Mouse (Mus musculus): Measurements from ENCODE around the gene Grn. TPM values are rescaled to one million over a fixed set of nuclear protein-coding genes. Genes with fewer than 3 reads are reported as not detected.

Grn gene
- polyA plus RNA-seq, 2 experiments: 28.9 to 34.1 TPM

- no peak for TF ChIP-seq EP300 (IDR thresholded peaks at IDR 0.05; ENCODE audit: low read depth)
- ATAC-seq (ENCODE audit: insufficient read depth) (peak; percentile 42; the same call in 1 of the 2 replicates), DNase-seq (ENCODE audit: low read depth in 3 of 3, low spot score in 3 of 3) (no peak)
- Histone ChIP-seq H3K9me3 (ENCODE audit: control insufficient read depth, low read length) (no peaks in the 10 kb centered on the region), H3K27ac (no peak overlapping the region), H3K9ac (replicated peaks) (no peak overlapping the region), H3K27me3 (ENCODE audit: control insufficient read depth, insufficient read depth, low read length) (no peaks in the 10 kb centered on the region), H3K4me3 (ENCODE audit: insufficient read depth in 1 of 2, low read depth in 2 of 2, low read length in 2 of 2) (no peak overlapping the region), H3K36me3 (replicated peaks; ENCODE audit: control insufficient read depth, insufficient read depth, low read depth) (peaks cover 10% of the 10 kb centered on the region; the same call in 1 of the 2 replicates), H3K4me2 (ENCODE audit: low read depth) (no peak overlapping the region), H3K4me1 (replicated peaks; ENCODE audit: control insufficient read depth in 2 of 2, insufficient read depth in 2 of 2, low read length in 1 of 2) (peaks cover 7 to 19% of the 10 kb centered on the region in 2 experiments)
- 43% methylated on average over 3 of the region's 3 CpGs for WGBS (ENCODE audit: insufficient replicate concordance)
Measured at GRCm38 (mm10) chr11:102475027-102475426, 44.9 kb downstream of the Grn start.

GRCm38 (mm10) chr11:102478671-102479070 lies 48.6 kb downstream of the Grn start:
- Histone ChIP-seq H3K27me3 (ENCODE audit: control insufficient read depth, insufficient read depth, low read length) (no peaks in the 10 kb centered on the region), H3K4me3 (ENCODE audit: insufficient read depth in 1 of 2, low read depth in 2 of 2, low read length in 2 of 2) (no peak overlapping the region), H3K9me3 (ENCODE audit: control insufficient read depth, low read length) (no peaks in the 10 kb centered on the region), H3K4me2 (ENCODE audit: low read depth) (no peak overlapping the region), H3K27ac (no peak overlapping the region), H3K36me3 (replicated peaks; ENCODE audit: control insufficient read depth, insufficient read depth, low read depth) (peaks cover 29% of the 10 kb centered on the region), H3K4me1 (replicated peaks; ENCODE audit: control insufficient read depth in 2 of 2, insufficient read depth in 2 of 2, low read length in 1 of 2) (peaks cover 0 to 10% of the 10 kb centered on the region in 2 experiments; a peak in 2 of 4 replicates), H3K9ac (replicated peaks) (no peak overlapping the region)
- TF ChIP-seq EP300 (IDR thresholded peaks at IDR 0.05; ENCODE audit: low read depth) (no peak), CTCF (IDR thresholded peaks at IDR 0.05; ENCODE audit: low read depth) (no peak)
- DNase-seq (ENCODE audit: low read depth in 3 of 3, low spot score in 3 of 3): no peak
- WGBS (ENCODE audit: insufficient replicate concordance): 64% methylated on average over 3 of the region's 3 CpGs
- no peak for ATAC-seq (ENCODE audit: insufficient read depth)

- Histone ChIP-seq H3K4me3 (ENCODE audit: insufficient read depth in 1 of 2, low read depth in 2 of 2, low read length in 2 of 2) (no peak overlapping the region), H3K4me1 (replicated peaks; ENCODE audit: control insufficient read depth in 2 of 2, insufficient read depth in 2 of 2, low read length in 1 of 2) (peaks cover 0 to 10% of the 10 kb centered on the region in 2 experiments; a peak in 2 of 4 replicates), H3K36me3 (replicated peaks; ENCODE audit: control insufficient read depth, insufficient read depth, low read depth) (peaks cover 31% of the 10 kb centered on the region), H3K27ac (no peak overlapping the region), H3K9ac (replicated peaks) (no peak overlapping the region), H3K9me3 (ENCODE audit: control insufficient read depth, low read length) (no peaks in the 10 kb centered on the region), H3K27me3 (ENCODE audit: control insufficient read depth, insufficient read depth, low read length) (no peaks in the 10 kb centered on the region), H3K4me2 (ENCODE audit: low read depth) (no peak overlapping the region)
- DNase-seq (ENCODE audit: low read depth in 3 of 3, low spot score in 3 of 3): no peak
- 90% methylated on average over 23 of the region's 23 CpGs for WGBS (ENCODE audit: insufficient replicate concordance)
- TF ChIP-seq CTCF (IDR thresholded peaks at IDR 0.05; ENCODE audit: low read depth) (no peak), EP300 (IDR thresholded peaks at IDR 0.05; ENCODE audit: low read depth) (no peak)
- no peak for ATAC-seq (ENCODE audit: insufficient read depth)
Measured at GRCm38 (mm10) chr11:102479581-102479980, 49.5 kb downstream of the Grn start.

DNA sequence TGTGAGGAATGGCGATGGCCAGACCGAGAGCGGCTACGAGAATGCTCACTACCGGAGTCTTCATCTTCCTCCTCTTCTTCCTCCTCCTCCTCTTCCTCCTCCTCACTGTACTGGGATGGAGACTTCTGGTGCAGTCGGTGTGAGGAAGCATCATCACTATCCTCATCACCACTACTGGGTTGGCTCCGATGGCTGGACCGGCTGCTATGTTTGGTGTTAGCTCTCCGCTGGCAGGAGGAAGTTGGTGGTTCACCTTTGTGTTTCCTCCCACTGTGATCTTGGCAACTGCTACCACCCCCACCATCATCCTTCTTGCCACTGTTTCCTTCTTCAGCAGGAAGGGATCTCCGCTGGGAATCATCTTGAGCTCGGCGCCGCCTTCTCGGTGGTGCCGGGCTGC lies 50.0 kb downstream of the Grn start:
- Histone ChIP-seq H3K4me2 (ENCODE audit: low read depth) (no peak overlapping the region), H3K4me3 (ENCODE audit: insufficient read depth in 1 of 2, low read depth in 2 of 2, low read length in 2 of 2) (no peak overlapping the region), H3K27me3 (ENCODE audit: control insufficient read depth, insufficient read depth, low read length) (no peaks in the 10 kb centered on the region), H3K27ac (no peak overlapping the region), H3K36me3 (replicated peaks; ENCODE audit: control insufficient read depth, insufficient read depth, low read depth) (peaks cover 32% of the 10 kb centered on the region), H3K9me3 (ENCODE audit: control insufficient read depth, low read length) (no peaks in the 10 kb centered on the region), H3K4me1 (replicated peaks; ENCODE audit: control insufficient read depth in 2 of 2, insufficient read depth in 2 of 2, low read length in 1 of 2) (peaks cover 0 to 6% of the 10 kb centered on the region in 2 experiments; a peak in 2 of 4 replicates), H3K9ac (replicated peaks) (no peak overlapping the region)
- no peak for TF ChIP-seq CTCF (IDR thresholded peaks at IDR 0.05; ENCODE audit: low read depth)
- no peak for TF ChIP-seq EP300 (IDR thresholded peaks at IDR 0.05; ENCODE audit: low read depth)
- 92% methylated on average over 15 of the region's 15 CpGs for WGBS (ENCODE audit: insufficient replicate concordance)
- DNase-seq (ENCODE audit: low read depth in 3 of 3, low spot score in 3 of 3) (no peak), ATAC-seq (ENCODE audit: insufficient read depth) (no peak)

DNA sequence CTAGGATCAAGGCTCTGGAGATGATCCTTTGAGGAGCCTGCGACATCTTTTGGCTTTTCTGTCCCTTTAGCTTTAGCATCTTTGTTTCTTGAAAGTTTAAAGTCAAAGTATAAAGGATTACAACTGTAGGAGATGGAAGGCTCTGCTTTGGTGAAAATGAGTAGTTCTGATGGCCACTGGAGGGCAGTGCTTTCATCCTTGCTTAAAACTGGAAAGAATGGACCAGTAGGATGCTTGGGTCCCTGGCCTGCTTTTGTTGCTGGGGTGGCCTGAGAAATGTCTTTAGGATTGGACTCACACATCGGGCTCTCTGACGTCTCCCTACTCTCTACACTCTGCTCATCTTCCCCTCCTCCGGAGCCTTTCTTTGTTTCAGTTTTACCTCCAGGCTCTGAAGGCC lies 50.8 kb downstream of the Grn start:
- no peak overlapping the region for H3K4me2 ChIP-seq (ENCODE audit: low read depth)
- H3K9ac ChIP-seq (replicated peaks): no peak overlapping the region
- no peaks in the 10 kb centered on the region for H3K9me3 ChIP-seq (ENCODE audit: control insufficient read depth, low read length)
- ATAC-seq (ENCODE audit: insufficient read depth) (no peak), DNase-seq (ENCODE audit: low read depth in 3 of 3, low spot score in 3 of 3) (no peak)
- no peaks in the 10 kb centered on the region for H3K27me3 ChIP-seq (ENCODE audit: control insufficient read depth, insufficient read depth, low read length)
- H3K4me1 ChIP-seq (replicated peaks; ENCODE audit: control insufficient read depth in 2 of 2, insufficient read depth in 2 of 2, low read length in 1 of 2): no peaks in the 10 kb centered on the region
- peak; percentile 25; the same call in 1 of the 2 replicates for TF ChIP-seq CTCF (IDR thresholded peaks at IDR 0.05; ENCODE audit: low read depth)
- TF ChIP-seq EP300 (IDR thresholded peaks at IDR 0.05; ENCODE audit: low read depth): no peak
- H3K4me3 ChIP-seq (ENCODE audit: insufficient read depth in 1 of 2, low read depth in 2 of 2, low read length in 2 of 2): no peak overlapping the region
- 90% methylated on average over 4 of the region's 4 CpGs for WGBS (ENCODE audit: insufficient replicate concordance)
- peaks cover 39% of the 10 kb centered on the region for H3K36me3 ChIP-seq (replicated peaks; ENCODE audit: control insufficient read depth, insufficient read depth, low read depth)
- H3K27ac ChIP-seq: no peak overlapping the region
